Mouse (Mus musculus) thymus, postnatal 0 days (tissue): ENCODE data around the gene Nktr. TPM values are rescaled to one million over a fixed set of nuclear protein-coding genes. Genes with fewer than 3 reads are reported as not detected.

Source experiments
- DNase-seq: peaks from one replicate; pipeline ENCODE4 v3.0.0-alpha.2; 2015; ENCODE audit warnings: low spot score
- polyA plus RNA-seq: library from polyadenylated mRNA; unstranded; fragments of >200 nt; fragmentation: Nextera tagmentation; extraction: Ambion mirVana; gene quantifications from 2 replicates; pipeline ENCODE4 v1.2.1, GENCODE M21; 2015

The Nktr gene
- polyA plus RNA-seq, 1 experiment from 2014 or later: 83.5 TPM

DNA sequence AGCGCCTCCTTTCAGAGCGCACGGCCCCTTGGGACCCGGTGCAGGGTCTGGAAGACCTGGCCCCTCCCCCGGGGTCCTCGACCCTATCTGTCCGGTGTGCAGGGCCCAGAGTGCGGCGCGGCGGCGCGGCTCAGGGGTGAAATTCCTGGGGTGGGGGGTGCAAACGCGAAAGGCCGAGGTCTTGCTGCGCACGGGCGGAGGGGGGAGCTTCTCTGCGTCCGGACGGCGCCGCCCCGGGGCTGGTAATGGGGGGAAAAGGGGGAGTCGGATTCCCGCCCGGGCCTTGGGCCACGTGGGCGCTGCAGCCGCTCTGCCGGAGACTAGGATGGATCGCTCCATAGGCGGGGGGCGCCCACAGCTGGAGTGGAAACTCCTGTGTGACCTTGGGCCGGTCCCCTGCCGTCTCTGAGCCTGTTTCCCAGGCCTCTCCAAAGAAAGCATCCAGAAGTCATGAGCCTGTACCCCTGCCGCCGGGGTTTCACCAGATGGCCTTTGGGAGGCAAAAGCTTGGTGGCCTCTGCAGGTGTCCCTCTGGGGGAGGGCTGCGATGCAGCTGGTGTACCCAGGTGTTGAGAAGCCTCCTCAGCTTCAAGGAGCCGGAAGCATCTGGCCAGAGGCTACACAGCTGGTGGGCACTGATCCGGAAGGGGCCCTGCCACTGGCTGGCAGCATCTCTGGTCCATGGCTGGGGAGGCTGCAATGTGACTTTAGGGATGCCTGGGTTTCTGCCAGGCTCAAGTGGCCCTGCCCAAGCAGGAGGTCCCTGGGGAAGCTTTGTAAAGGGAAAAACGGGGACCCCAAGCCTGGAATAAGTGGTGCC is 41.5 kb downstream of the Nktr start:
- DNase-seq: peak; percentile 71

- no peak for DNase-seq
Measured at GRCm38 (mm10) chr9:121761091-121761665, 42.2 kb downstream of the Nktr start.

GRCm38 (mm10) chr9:121761787-121762186 is 42.8 kb downstream of the Nktr start:
- DNase-seq: no peak

DNA sequence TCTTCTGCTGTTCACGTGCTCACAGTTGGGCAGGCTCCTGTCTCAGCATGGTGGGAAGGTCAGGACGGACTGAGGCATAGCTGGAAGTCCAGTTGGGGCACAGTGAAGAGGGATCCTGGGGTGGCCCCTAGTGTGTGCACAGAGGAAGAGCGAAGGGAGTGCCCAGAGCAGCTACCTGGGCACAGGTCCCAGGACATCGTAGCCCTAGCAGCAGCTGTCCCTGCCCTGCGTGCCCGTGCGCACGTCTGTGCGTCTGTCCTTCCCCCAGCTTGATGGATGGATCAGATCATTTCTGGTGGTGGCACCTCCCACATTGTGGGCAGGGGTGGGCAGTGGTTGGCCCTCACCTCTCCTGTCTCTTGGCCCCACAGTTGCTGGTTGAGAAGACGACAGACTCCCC is 43.3 kb downstream of the Nktr start:
- DNase-seq: no peak

- DNase-seq: no peak
Measured at GRCm38 (mm10) chr9:121762761-121763160, 43.8 kb downstream of the Nktr start.

GRCm38 (mm10) chr9:121763716-121764115 is 44.7 kb downstream of the Nktr start:
- no peak for DNase-seq

- DNase-seq: no peak
Measured at GRCm38 (mm10) chr9:121765166-121765855, 46.3 kb downstream of the Nktr start.

- no peak for DNase-seq
Measured at GRCm38 (mm10) chr9:121772412-121772811, 53.4 kb downstream of the Nktr start.

DNA sequence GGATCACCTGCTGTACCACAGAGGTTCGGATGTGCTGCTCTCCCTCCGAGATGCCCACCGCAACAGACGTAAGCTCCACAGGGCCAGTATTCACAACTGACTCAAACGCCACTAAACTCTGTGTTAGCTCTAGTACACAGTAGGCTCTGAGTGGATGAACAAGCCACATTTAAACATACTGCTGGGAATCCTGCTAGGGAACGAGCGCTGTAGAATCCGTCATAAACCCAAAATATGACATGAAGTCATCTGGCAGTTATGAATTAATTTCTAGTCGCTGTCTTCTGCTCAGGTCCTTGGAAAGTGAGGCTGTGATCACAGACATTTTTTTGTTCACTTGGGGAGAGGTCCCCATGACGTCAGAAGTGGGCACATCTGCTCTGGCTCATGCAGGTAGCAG is 57.0 kb downstream of the Nktr start:
- DNase-seq: no peak

DNA sequence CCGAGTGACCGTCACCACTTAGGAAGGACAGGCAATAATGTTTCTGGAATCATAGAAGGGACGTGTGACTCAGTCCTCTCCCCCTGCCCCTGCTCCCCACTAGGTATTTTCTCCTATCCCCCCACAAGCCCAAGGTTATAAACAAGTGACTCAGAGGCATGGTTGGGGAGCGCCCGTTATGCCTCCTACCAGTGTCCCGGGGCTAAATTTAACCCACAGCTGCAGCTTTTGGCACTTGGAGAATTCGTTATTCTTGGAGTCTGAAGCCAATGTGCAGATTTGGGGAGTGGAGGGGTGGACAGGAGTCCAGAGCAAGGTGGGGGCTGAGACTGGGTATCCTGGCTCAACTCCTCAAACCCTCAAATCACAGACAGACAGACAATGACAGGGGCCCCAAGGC is 57.5 kb downstream of the Nktr start:
- no peak for DNase-seq

GRCm38 (mm10) chr9:121777484-121778065 is 58.6 kb downstream of the Nktr start, which contains the start of gene Klhl40:
Gene Klhl40, plus strand, starts transcription at chr9:121777607.
- DNase-seq: no peak

DNA sequence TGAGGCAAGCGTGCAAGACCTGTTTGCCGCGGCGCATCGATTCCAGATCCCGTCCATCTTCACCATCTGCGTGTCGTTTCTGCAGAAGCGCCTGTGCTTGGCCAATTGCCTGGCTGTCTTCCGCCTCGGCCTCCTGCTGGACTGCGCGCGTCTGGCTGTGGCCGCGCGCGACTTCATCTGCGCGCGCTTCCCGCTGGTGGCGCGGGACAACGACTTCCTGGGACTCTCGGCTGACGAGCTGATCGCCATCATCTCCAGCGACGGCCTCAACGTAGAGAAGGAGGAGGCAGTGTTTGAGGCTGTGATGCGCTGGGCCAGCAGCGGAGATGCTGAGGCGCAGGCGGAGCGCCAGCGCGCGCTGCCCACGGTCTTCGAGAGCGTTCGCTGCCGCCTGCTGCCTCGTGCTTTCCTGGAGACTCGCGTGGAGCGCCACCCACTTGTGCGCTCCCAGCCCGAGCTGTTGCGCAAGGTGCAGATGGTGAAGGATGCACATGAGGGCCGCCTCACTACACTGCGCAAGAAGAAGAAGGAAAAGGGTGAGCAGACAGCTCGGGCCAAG is 59.2 kb downstream of the Nktr start:
- DNase-seq: no peak

GRCm38 (mm10) chr9:121784801-121785200 is 65.8 kb downstream of the Nktr start:
- DNase-seq: no peak

- DNase-seq: no peak
Measured at GRCm38 (mm10) chr9:121785261-121785660, 66.3 kb downstream of the Nktr start.

DNA sequence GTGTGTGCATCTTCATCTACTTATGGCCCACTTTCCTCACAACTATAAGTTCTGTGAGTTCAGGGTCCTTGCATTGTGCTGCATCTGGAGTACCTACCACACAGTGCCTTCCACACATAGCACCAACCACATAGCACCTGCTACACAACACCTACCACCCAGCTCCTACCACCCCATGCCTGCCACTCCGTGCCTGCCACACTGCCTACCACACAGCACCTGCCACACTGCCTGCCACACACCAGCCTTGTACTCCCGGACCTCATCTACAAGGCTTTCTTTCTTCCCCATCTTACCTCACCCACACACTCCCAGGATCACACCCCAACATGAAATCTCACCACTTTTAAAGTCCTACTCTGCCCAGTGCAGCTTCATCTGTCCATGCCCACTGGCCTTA is 67.4 kb downstream of the Nktr start:
- DNase-seq: no peak

DNA sequence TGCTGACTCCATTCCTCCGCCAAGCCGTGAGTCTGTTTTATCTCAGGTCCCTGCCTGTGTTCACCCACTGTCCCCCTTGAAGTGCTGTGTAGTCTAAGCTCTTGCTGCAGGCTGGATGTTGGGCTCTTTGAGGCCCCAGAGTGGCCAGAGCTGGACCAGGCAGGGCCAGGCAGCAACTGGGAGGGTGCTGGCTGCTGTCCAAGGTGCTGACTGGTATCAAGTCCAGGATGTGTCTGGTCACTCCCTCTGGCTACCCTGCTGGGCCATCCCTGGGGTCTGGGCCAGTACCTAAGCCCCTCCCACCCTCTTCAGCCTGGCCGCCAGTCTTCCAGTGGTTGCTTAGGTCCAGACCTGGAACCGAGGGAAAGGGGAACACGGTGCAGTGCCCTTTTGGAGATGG is 72.2 kb downstream of the Nktr start:
- peak; percentile 12 for DNase-seq

DNA sequence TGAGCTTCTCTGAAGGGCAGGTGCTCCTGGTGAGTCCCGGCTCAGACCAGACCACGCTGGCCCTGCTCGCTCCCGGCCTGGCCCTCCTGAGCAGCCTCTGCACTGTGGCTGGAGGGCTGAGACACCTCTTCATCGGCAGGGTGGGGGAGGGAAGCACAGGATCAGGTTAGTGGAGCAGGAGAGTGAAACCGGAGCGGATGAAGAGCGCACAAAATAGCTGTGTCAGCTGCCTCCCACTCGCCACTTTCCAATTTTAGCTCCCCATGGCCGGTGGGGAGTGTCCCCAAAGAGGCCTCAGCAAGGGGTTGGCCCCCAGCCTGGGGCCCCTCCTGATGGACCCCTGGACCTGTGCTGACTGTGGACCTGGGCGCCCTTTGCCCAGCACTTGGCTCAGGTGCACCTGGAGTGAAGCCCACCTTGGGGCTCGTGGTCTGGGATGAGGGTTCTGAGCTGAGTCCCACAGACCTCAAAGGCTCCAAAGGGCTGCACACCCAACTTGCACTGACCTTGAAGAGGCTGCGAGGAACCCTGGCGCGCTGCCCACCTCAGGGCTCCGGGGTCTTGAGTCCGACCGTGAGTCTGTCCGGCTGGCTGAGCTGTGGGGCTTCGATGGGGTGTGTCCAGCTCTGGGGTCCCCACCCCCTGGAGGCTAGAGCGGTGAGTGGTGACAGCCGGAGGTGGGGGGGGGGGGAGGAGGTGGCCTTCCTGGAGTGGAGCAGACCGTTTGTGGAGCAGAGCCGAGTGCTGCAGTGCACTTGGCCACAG is 73.0 kb downstream of the Nktr start, which contains the start of gene Hhatl:
Gene Hhatl (minus strand): TSS at position 751 of the 765 bp plus-strand sequence.
- DNase-seq: no peak

DNA sequence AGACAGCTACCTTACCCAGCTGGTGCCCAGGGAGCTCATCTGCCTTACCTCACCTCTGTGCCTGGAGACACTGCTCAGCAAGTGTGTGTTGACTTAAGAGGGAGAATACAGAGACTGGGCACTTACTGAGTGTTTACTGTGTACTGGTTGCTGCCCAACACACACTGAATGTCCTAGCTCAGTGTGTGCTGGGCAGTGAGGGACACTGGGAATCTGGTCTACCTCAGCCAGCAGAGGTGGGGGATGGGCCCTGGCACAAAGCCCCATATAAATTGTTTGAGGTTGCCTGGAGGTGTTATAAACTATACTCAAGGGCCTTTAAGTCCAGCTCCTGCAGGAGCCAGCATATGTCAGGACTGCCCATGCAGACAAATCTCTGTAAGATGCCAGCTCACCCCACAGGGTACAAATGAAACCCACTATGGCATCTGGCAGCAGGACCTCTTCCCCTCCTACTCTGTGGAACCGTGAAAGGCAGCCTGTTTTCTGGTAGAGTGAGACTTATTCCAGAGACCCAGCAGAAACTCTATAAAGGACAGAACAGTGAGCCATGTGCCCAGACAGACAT is 76.1 kb downstream of the Nktr start:
- DNase-seq: no peak

GRCm38 (mm10) chr9:121797722-121798121 is 78.8 kb downstream of the Nktr start:
- no peak for DNase-seq

GRCm38 (mm10) chr9:121798887-121799520 is 80.0 kb downstream of the Nktr start:
- DNase-seq: no peak
